Mouse (Mus musculus) bone marrow macrophage, adult 2 months (primary cell): ENCODE data around the gene Ppox.
"Not testable (repeated sequence)": the region's sequence is repeated elsewhere in the genome, so short reads cannot be mapped to it uniquely, and the experiment has no call there.

Source experiments
- CTCF ChIP-seq: IDR thresholded peaks from 2 replicates; pipeline ENCODE4 v1.5.1; 2012; ENCODE audit warnings: low read depth, mild to moderate bottlenecking, low read length, moderate library complexity
- POLR2A ChIP-seq: IDR thresholded peaks from 2 replicates; pipeline ENCODE4 v1.6.1; 2012; ENCODE audit warnings: mild to moderate bottlenecking, low read depth, low read length, borderline replicate concordance

- TF ChIP-seq CTCF, POLR2A: not testable (repeated sequence)
These were observed 39.0 kb downstream of the Ppox start for GRCm38 (mm10) chr1:171241952-171242351.
